Mouse (Mus musculus): ENCODE data around the gene Agpat1. TPM values are rescaled to one million over a fixed set of nuclear protein-coding genes. Genes with fewer than 3 reads are reported as not detected.

Agpat1 gene
- polyA plus RNA-seq, 1 experiment = 350 TPM

- Histone ChIP-seq H3K27ac (ENCODE audit: control insufficient read depth, insufficient read depth, low read length) (no peak overlapping the region), H3K4me1 (replicated peaks; ENCODE audit: control insufficient read depth, insufficient read depth, low read length) (peaks cover 5% of the 10 kb centered on the region), H3K4me3 (ENCODE audit: control insufficient read depth, insufficient read depth, low read length) (no peak overlapping the region), H3K36me3 (ENCODE audit: control insufficient read depth, insufficient read depth, low read length) (no peaks in the 10 kb centered on the region), H3K27me3 (ENCODE audit: control insufficient read depth, insufficient read depth, low read length) (no peaks in the 10 kb centered on the region)
- no peak for TF ChIP-seq POLR2A (IDR thresholded peaks at IDR 0.05; ENCODE audit: control insufficient read depth, extremely low read depth, insufficient read depth, low read length, poor library complexity)
- WGBS = 10% methylated on average over 8 of the region's 8 CpGs
- no peak for DNase-seq
Observed at GRCm38 (mm10) chr17:34561200-34561599, 42.9 kb upstream of the Agpat1 start.

- Histone ChIP-seq H3K4me3 (ENCODE audit: control insufficient read depth, insufficient read depth, low read length) (no peak overlapping the region), H3K4me1 (replicated peaks; ENCODE audit: control insufficient read depth, insufficient read depth, low read length) (peaks cover 5% of the 10 kb centered on the region), H3K27ac (ENCODE audit: control insufficient read depth, insufficient read depth, low read length) (no peak overlapping the region), H3K27me3 (ENCODE audit: control insufficient read depth, insufficient read depth, low read length) (no peaks in the 10 kb centered on the region), H3K36me3 (ENCODE audit: control insufficient read depth, insufficient read depth, low read length) (no peaks in the 10 kb centered on the region)
- DNase-seq = no peak
- WGBS = 93% methylated on average over 3 of the region's 3 CpGs
- TF ChIP-seq CTCF (IDR thresholded peaks at IDR 0.05; ENCODE audit: borderline replicate concordance, control insufficient read depth, extremely low read depth, insufficient read depth, low read length, poor library complexity) (no peak), POLR2A (IDR thresholded peaks at IDR 0.05; ENCODE audit: control insufficient read depth, extremely low read depth, insufficient read depth, low read length, poor library complexity) (no peak)
Observed at GRCm38 (mm10) chr17:34562595-34562994, 41.5 kb upstream of the Agpat1 start.

- DNase-seq = no peak
- WGBS = 90% methylated on average over 11 of the region's 11 CpGs
- no peak overlapping the region for H3K27ac ChIP-seq (ENCODE audit: control insufficient read depth, insufficient read depth, low read length)
- H3K4me1 ChIP-seq (replicated peaks; ENCODE audit: control insufficient read depth, insufficient read depth, low read length) = peaks cover 5% of the 10 kb centered on the region
- H3K27me3 ChIP-seq (ENCODE audit: control insufficient read depth, insufficient read depth, low read length) = no peaks in the 10 kb centered on the region
- H3K36me3 ChIP-seq (ENCODE audit: control insufficient read depth, insufficient read depth, low read length) = no peaks in the 10 kb centered on the region
- H3K4me3 ChIP-seq (ENCODE audit: control insufficient read depth, insufficient read depth, low read length) = no peak overlapping the region
- TF ChIP-seq POLR2A (IDR thresholded peaks at IDR 0.05; ENCODE audit: control insufficient read depth, extremely low read depth, insufficient read depth, low read length, poor library complexity) (no peak), CTCF (IDR thresholded peaks at IDR 0.05; ENCODE audit: borderline replicate concordance, control insufficient read depth, extremely low read depth, insufficient read depth, low read length, poor library complexity) (no peak)
Observed at GRCm38 (mm10) chr17:34563354-34563753, 40.7 kb upstream of the Agpat1 start.

- Histone ChIP-seq H3K27ac (ENCODE audit: control insufficient read depth, insufficient read depth, low read length) (no peak within 1 kb of the TSS), H3K36me3 (ENCODE audit: control insufficient read depth, insufficient read depth, low read length) (no peaks in the 10 kb centered on the region), H3K4me1 (replicated peaks; ENCODE audit: control insufficient read depth, insufficient read depth, low read length) (peaks cover 5% of the 10 kb centered on the region), H3K27me3 (ENCODE audit: control insufficient read depth, insufficient read depth, low read length) (no peaks in the 10 kb centered on the region), H3K4me3 (ENCODE audit: control insufficient read depth, insufficient read depth, low read length) (no peak within 1 kb of the TSS)
- no peak for DNase-seq
- no peak for TF ChIP-seq CTCF (IDR thresholded peaks at IDR 0.05; ENCODE audit: borderline replicate concordance, control insufficient read depth, extremely low read depth, insufficient read depth, low read length, poor library complexity)
- TF ChIP-seq POLR2A (IDR thresholded peaks at IDR 0.05; ENCODE audit: control insufficient read depth, extremely low read depth, insufficient read depth, low read length, poor library complexity) = no peak
- 26% methylated on average over 6 of the region's 6 CpGs for WGBS
Observed at GRCm38 (mm10) chr17:34564003-34564421, 40.0 kb upstream of the Agpat1 start, which contains the start of gene Notch4. Gene Notch4, plus strand, starts transcription at chr17:34564268.

GRCm38 (mm10) chr17:34564796-34565195 is 39.3 kb upstream of the Agpat1 start:
- no peak overlapping the region for H3K4me3 ChIP-seq (ENCODE audit: control insufficient read depth, insufficient read depth, low read length)
- no peak overlapping the region for H3K27ac ChIP-seq (ENCODE audit: control insufficient read depth, insufficient read depth, low read length)
- H3K4me1 ChIP-seq (replicated peaks; ENCODE audit: control insufficient read depth, insufficient read depth, low read length) = peaks cover 5% of the 10 kb centered on the region
- no peaks in the 10 kb centered on the region for H3K27me3 ChIP-seq (ENCODE audit: control insufficient read depth, insufficient read depth, low read length)
- no peak for DNase-seq
- WGBS = 95% methylated on average over 3 of the region's 3 CpGs
- TF ChIP-seq POLR2A (IDR thresholded peaks at IDR 0.05; ENCODE audit: control insufficient read depth, extremely low read depth, insufficient read depth, low read length, poor library complexity) = no peak
- no peak for TF ChIP-seq CTCF (IDR thresholded peaks at IDR 0.05; ENCODE audit: borderline replicate concordance, control insufficient read depth, extremely low read depth, insufficient read depth, low read length, poor library complexity)
- H3K36me3 ChIP-seq (ENCODE audit: control insufficient read depth, insufficient read depth, low read length) = no peaks in the 10 kb centered on the region

- no peak overlapping the region for H3K27ac ChIP-seq (ENCODE audit: control insufficient read depth, insufficient read depth, low read length)
- DNase-seq = no peak
- H3K36me3 ChIP-seq (ENCODE audit: control insufficient read depth, insufficient read depth, low read length) = no peaks in the 10 kb centered on the region
- H3K4me3 ChIP-seq (ENCODE audit: control insufficient read depth, insufficient read depth, low read length) = no peak overlapping the region
- TF ChIP-seq CTCF (IDR thresholded peaks at IDR 0.05; ENCODE audit: borderline replicate concordance, control insufficient read depth, extremely low read depth, insufficient read depth, low read length, poor library complexity) = no peak
- TF ChIP-seq POLR2A (IDR thresholded peaks at IDR 0.05; ENCODE audit: control insufficient read depth, extremely low read depth, insufficient read depth, low read length, poor library complexity) = no peak
- H3K4me1 ChIP-seq (replicated peaks; ENCODE audit: control insufficient read depth, insufficient read depth, low read length) = no peaks in the 10 kb centered on the region
- 89% methylated on average over 9 of the region's 9 CpGs for WGBS
- H3K27me3 ChIP-seq (ENCODE audit: control insufficient read depth, insufficient read depth, low read length) = no peaks in the 10 kb centered on the region
Observed at GRCm38 (mm10) chr17:34567311-34567710, 36.8 kb upstream of the Agpat1 start.

- TF ChIP-seq CTCF (IDR thresholded peaks at IDR 0.05; ENCODE audit: borderline replicate concordance, control insufficient read depth, extremely low read depth, insufficient read depth, low read length, poor library complexity) (no peak), POLR2A (IDR thresholded peaks at IDR 0.05; ENCODE audit: control insufficient read depth, extremely low read depth, insufficient read depth, low read length, poor library complexity) (no peak)
- 73% methylated on average over 13 of the region's 13 CpGs for WGBS
- Histone ChIP-seq H3K27ac (ENCODE audit: control insufficient read depth, insufficient read depth, low read length) (no peak overlapping the region), H3K36me3 (ENCODE audit: control insufficient read depth, insufficient read depth, low read length) (no peaks in the 10 kb centered on the region), H3K27me3 (ENCODE audit: control insufficient read depth, insufficient read depth, low read length) (no peaks in the 10 kb centered on the region), H3K4me3 (ENCODE audit: control insufficient read depth, insufficient read depth, low read length) (no peak overlapping the region), H3K4me1 (replicated peaks; ENCODE audit: control insufficient read depth, insufficient read depth, low read length) (no peaks in the 10 kb centered on the region)
- DNase-seq = no peak
Observed at GRCm38 (mm10) chr17:34568421-34568820, 35.6 kb upstream of the Agpat1 start.
